Mouse (Mus musculus) lung, adult 2 months (tissue): ENCODE measurements around the gene Fgfr4.

Experiments used
- CTCF ChIP-seq: fragments of 200-500 bp; IDR thresholded peaks from 2 replicates; pipeline ENCODE4 v1.5.1; 2011; ENCODE audit warnings: mild to moderate bottlenecking, low read length, control low read depth; ENCODE audit not compliant: insufficient read depth
- POLR2A ChIP-seq: fragments of 200-500 bp; IDR thresholded peaks from 2 replicates; pipeline ENCODE4 v1.6.1; 2011; ENCODE audit warnings: low read depth, mild to moderate bottlenecking, control low read depth, low read length, borderline replicate concordance; ENCODE audit errors: extremely low read depth

DNA sequence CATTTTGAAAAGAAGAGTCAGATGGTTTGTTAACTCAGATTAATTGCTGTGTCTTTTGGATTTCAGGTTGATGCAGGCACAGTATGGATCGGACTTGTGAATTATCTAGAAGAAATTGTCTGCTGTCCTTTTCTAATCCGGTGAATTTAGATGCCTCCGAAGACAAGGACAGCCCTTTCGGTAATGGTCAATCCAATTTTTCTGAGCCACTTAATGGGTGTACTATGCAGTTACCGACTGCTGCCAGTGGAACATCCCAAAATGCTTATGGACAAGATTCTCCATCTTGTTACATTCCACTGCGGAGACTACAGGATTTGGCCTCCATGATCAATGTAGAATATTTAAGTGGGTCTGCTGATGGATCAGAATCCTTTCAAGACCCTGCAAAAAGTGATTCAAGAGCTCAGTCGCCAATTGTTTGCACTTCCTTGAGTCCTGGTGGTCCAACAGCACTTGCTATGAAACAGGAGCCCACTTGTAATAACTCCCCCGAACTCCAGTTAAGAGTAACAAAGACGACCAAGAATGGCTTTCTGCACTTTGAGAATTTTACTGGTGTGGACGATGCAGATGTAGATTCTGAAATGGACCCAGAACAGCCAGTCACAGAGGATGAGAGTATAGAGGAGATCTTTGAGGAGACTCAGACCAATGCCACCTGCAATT lies 60.8 kb downstream of the Fgfr4 start:
- no peak for TF ChIP-seq POLR2A
- TF ChIP-seq CTCF, result no peak
